Mouse (Mus musculus) CD8-positive naive resting alpha-beta T cell, adult 2 months (primary cell): Measurements from ENCODE around the gene Cdca5.
A peak's percentile ranks its signal among the peaks of the same experiment; 100 is the strongest.
"Not testable (repeated sequence)": the region's sequence is repeated elsewhere in the genome, so short reads cannot be mapped to it uniquely, and the experiment has no call there.

ENCODE experiments used
- DNase-seq, 2 experiments: peaks; one replicate each; pipeline ENCODE4 v3.0.0; 2022; ENCODE audit warnings: low read depth in 2 of 2, low spot score in 2 of 2

The Cdca5 gene

GRCm38 (mm10) chr19:6101186-6101585, 16.4 kb downstream of the Cdca5 start:
- no peak for DNase-seq

GRCm38 (mm10) chr19:6102169-6102853, 17.5 kb downstream of the Cdca5 start:
- no peak for DNase-seq

GRCm38 (mm10) chr19:6104476-6104875, 19.7 kb downstream of the Cdca5 start:
- DNase-seq = no peak

- no peak for DNase-seq
These were observed 20.8 kb downstream of the Cdca5 start, which contains the start of gene Naaladl1 for GRCm38 (mm10) chr19:6105586-6105985. Gene Naaladl1, plus strand, starts transcription at chr19:6105782.

- DNase-seq = no peak
These were observed 28.3 kb downstream of the Cdca5 start for GRCm38 (mm10) chr19:6113116-6113515.

GRCm38 (mm10) chr19:6116113-6116850, 31.5 kb downstream of the Cdca5 start:
- DNase-seq = no peak

GRCm38 (mm10) chr19:6117346-6117985, 32.7 kb downstream of the Cdca5 start:
- peak in 1 of 2 experiments; percentile 11 for DNase-seq

GRCm38 (mm10) chr19:6117986-6118676, 33.3 kb downstream of the Cdca5 start, which contains the start of gene Sac3d1:
Gene Sac3d1, minus strand, starts transcription at chr19:6118650.
- DNase-seq = peak; percentile 77 to 84

GRCm38 (mm10) chr19:6118677-6119185, 33.9 kb downstream of the Cdca5 start:
- no peak for DNase-seq

- no peak for DNase-seq
These were observed 37.0 kb downstream of the Cdca5 start for GRCm38 (mm10) chr19:6121761-6122160.

GRCm38 (mm10) chr19:6123330-6123729, 38.5 kb downstream of the Cdca5 start:
- DNase-seq = no peak

GRCm38 (mm10) chr19:6124898-6125297, 40.1 kb downstream of the Cdca5 start:
- DNase-seq = no peak

GRCm38 (mm10) chr19:6126289-6126688, 41.5 kb downstream of the Cdca5 start:
- peak; percentile 62 to 71 for DNase-seq

- DNase-seq = no peak
These were observed 42.2 kb downstream of the Cdca5 start for GRCm38 (mm10) chr19:6126789-6127580.

GRCm38 (mm10) chr19:6127760-6128341, 43.1 kb downstream of the Cdca5 start, which contains the start of gene Snx15:
Gene Snx15, minus strand, starts transcription at chr19:6128304.
- peak; percentile 95 to 97 for DNase-seq

- not testable (repeated sequence) for DNase-seq
These were observed 45.8 kb downstream of the Cdca5 start for GRCm38 (mm10) chr19:6130414-6131128.

GRCm38 (mm10) chr19:6132171-6132827, 47.5 kb downstream of the Cdca5 start:
- no peak for DNase-seq

- not testable (repeated sequence) for DNase-seq
These were observed 48.4 kb downstream of the Cdca5 start for GRCm38 (mm10) chr19:6133197-6133596.

GRCm38 (mm10) chr19:6136397-6136796, 51.6 kb downstream of the Cdca5 start:
- no peak for DNase-seq
